Mouse (Mus musculus) MEL (cell line): ENCODE data around the gene Atp4a. TPM values are rescaled to one million over a fixed set of nuclear protein-coding genes. Genes with fewer than 3 reads are reported as not detected.

Experiments used
- DNase-seq: peaks from one replicate; pipeline ENCODE4 v3.0.0; 2011; ENCODE audit warnings: low read depth, low spot score
- H3K27ac ChIP-seq: 2 replicates; pipeline ENCODE4 v1.5.1; 2012; ENCODE audit warnings: low read depth, mild to moderate bottlenecking, control low read depth, low read length, moderate library complexity; ENCODE audit not compliant: control insufficient read depth
- H3K27me3 ChIP-seq, 2 experiments: fragments of 150-350 bp in 1 of 2; sonication (generic) in 1 of 2; 2 replicates each; pipeline ENCODE4 v1.6.1; 2012; ENCODE audit warnings: low read length in 2 of 2, mild to moderate bottlenecking in 2 of 2, improper control_type of control experiment in 1 of 2, moderate library complexity in 1 of 2; ENCODE audit not compliant: insufficient read depth in 2 of 2, control insufficient read depth in 1 of 2
- H3K36me3 ChIP-seq, 2 experiments: 2 replicates each; pipeline ENCODE4 v1.6.1; 2012 to 2014; ENCODE audit warnings: low read length in 2 of 2, improper control_type of control experiment in 1 of 2, inconsistent platforms in 1 of 2, mild to moderate bottlenecking in 1 of 2; ENCODE audit not compliant: insufficient read depth in 2 of 2, control insufficient read depth in 1 of 2
- H3K4me1 ChIP-seq, 2 experiments: fragments of 150-350 bp in 1 of 2; sonication (generic) in 1 of 2; 2 replicates each; pipeline ENCODE4 v1.6.1; 2012; ENCODE audit warnings: low read length in 2 of 2, improper control_type of control experiment in 1 of 2, mild to moderate bottlenecking in 1 of 2; ENCODE audit not compliant: insufficient read depth in 2 of 2, control insufficient read depth in 1 of 2
- H3K4me3 ChIP-seq, 2 experiments: fragments of 150-350 bp in 1 of 2; sonication (generic) in 1 of 2; 2 replicates each; pipeline ENCODE4 v1.5.1; 2012; ENCODE audit warnings: low read depth in 2 of 2, low read length in 2 of 2, mild to moderate bottlenecking in 2 of 2, moderate library complexity in 2 of 2, control low read depth in 1 of 2, improper control_type of control experiment in 1 of 2; ENCODE audit not compliant: control insufficient read depth in 1 of 2, insufficient read depth in 1 of 2
- H3K79me2 ChIP-seq: 2 replicates; pipeline ENCODE4 v1.6.1; 2012; ENCODE audit warnings: mild to moderate bottlenecking, low read length, moderate library complexity; ENCODE audit not compliant: control insufficient read depth, poor library complexity, insufficient read depth
- H3K9ac ChIP-seq: 2 replicates; pipeline ENCODE4 v1.6.1; 2012; ENCODE audit warnings: low read depth, mild to moderate bottlenecking, control low read depth, low read length, moderate library complexity; ENCODE audit not compliant: control insufficient read depth, poor library complexity, severe bottlenecking
- H3K9me3 ChIP-seq: fragments of 150-350 bp; sonication (generic); replicated peaks from 2 replicates; pipeline ENCODE4 v1.6.1; 2012; ENCODE audit warnings: mild to moderate bottlenecking, low read length, improper control_type of control experiment, moderate library complexity; ENCODE audit not compliant: insufficient read depth
- BHLHE40 ChIP-seq: IDR thresholded peaks from 2 replicates; pipeline ENCODE4 v1.6.1; 2012; ENCODE audit warnings: low read depth, mild to moderate bottlenecking, inconsistent platforms, low read length, improper control_type of control experiment, borderline replicate concordance
- CHD1 ChIP-seq: IDR thresholded peaks from 2 replicates; pipeline ENCODE4 v1.6.1; 2012; ENCODE audit warnings: low read depth, mild to moderate bottlenecking, inconsistent platforms, low read length, improper control_type of control experiment
- ELF1 ChIP-seq: IDR thresholded peaks from 2 replicates; pipeline ENCODE4 v1.6.1; 2014; ENCODE audit warnings: low read depth, mild to moderate bottlenecking, inconsistent platforms, low read length, improper control_type of control experiment, moderate library complexity
- GABPA ChIP-seq: IDR thresholded peaks from 2 replicates; pipeline ENCODE4 v1.6.1; 2012; ENCODE audit warnings: low read depth, mild to moderate bottlenecking, inconsistent platforms, low read length, improper control_type of control experiment, moderate library complexity
- GATA1 ChIP-seq: IDR thresholded peaks from 2 replicates; pipeline ENCODE4 v1.6.1; 2011; ENCODE audit warnings: low read depth, low read length, improper control_type of control experiment
- HCFC1 ChIP-seq: IDR thresholded peaks from 2 replicates; pipeline ENCODE4 v1.6.1; 2012; ENCODE audit warnings: low read depth, mild to moderate bottlenecking, inconsistent platforms, low read length, improper control_type of control experiment, moderate library complexity
- JUND ChIP-seq: IDR thresholded peaks from 2 replicates; pipeline ENCODE4 v1.6.1; 2011; ENCODE audit warnings: low read depth, mild to moderate bottlenecking, improper control_type of control experiment, low read length
- MAFK ChIP-seq: IDR thresholded peaks from 2 replicates; pipeline ENCODE4 v1.6.1; 2011; ENCODE audit warnings: low read depth, mild to moderate bottlenecking, low read length, improper control_type of control experiment, borderline replicate concordance
- MAX ChIP-seq: IDR thresholded peaks from 2 replicates; pipeline ENCODE4 v1.6.1; 2011; ENCODE audit warnings: low read length, improper control_type of control experiment
- MAZ ChIP-seq: IDR thresholded peaks from 2 replicates; pipeline ENCODE4 v1.6.1; 2012; ENCODE audit warnings: low read depth, mild to moderate bottlenecking, inconsistent platforms, low read length, improper control_type of control experiment
- MYB ChIP-seq: IDR thresholded peaks from 2 replicates; pipeline ENCODE4 v1.6.1; 2011; ENCODE audit warnings: mild to moderate bottlenecking, low read depth, low read length, improper control_type of control experiment
- MYC ChIP-seq: IDR thresholded peaks from 2 replicates; pipeline ENCODE4 v1.6.1; 2011; ENCODE audit warnings: low read depth, mild to moderate bottlenecking, low read length, improper control_type of control experiment, moderate library complexity
- NELFE ChIP-seq: IDR thresholded peaks from 2 replicates; pipeline ENCODE4 v1.6.1; 2011; ENCODE audit warnings: low read depth, low read length, improper control_type of control experiment
- POLR2AphosphoS2 ChIP-seq: IDR thresholded peaks from 2 replicates; pipeline ENCODE4 v1.6.1; 2011; ENCODE audit warnings: low read length, improper control_type of control experiment
- RAD21 ChIP-seq: IDR thresholded peaks from 2 replicates; pipeline ENCODE4 v1.6.1; 2011; ENCODE audit warnings: mild to moderate bottlenecking, low read depth, low read length, improper control_type of control experiment
- SMC3 ChIP-seq: IDR thresholded peaks from 2 replicates; pipeline ENCODE4 v1.6.1; 2011; ENCODE audit warnings: low read depth, low read length, improper control_type of control experiment
- TAL1 ChIP-seq: IDR thresholded peaks from 2 replicates; pipeline ENCODE4 v1.6.1; 2012; ENCODE audit warnings: mild to moderate bottlenecking, inconsistent platforms, low read length, moderate library complexity, mixed read lengths
- TBP ChIP-seq: IDR thresholded peaks from 2 replicates; pipeline ENCODE4 v1.8.0; 2011; ENCODE audit warnings: low read depth, low read length, improper control_type of control experiment
- TCF12 ChIP-seq: IDR thresholded peaks from 2 replicates; pipeline ENCODE4 v1.6.1; 2014; ENCODE audit warnings: low read depth, mild to moderate bottlenecking, inconsistent platforms, low read length, improper control_type of control experiment, moderate library complexity
- UBTF ChIP-seq: IDR thresholded peaks from 2 replicates; pipeline ENCODE4 v1.6.1; 2012; ENCODE audit warnings: low read depth, mild to moderate bottlenecking, inconsistent platforms, low read length, improper control_type of control experiment, moderate library complexity, borderline replicate concordance; ENCODE audit not compliant: insufficient read depth
- USF1 ChIP-seq: IDR thresholded peaks from 2 replicates; pipeline ENCODE4 v1.6.1; 2014; ENCODE audit warnings: low read depth, mild to moderate bottlenecking, inconsistent platforms, low read length, improper control_type of control experiment, moderate library complexity
- USF2 ChIP-seq, 2 experiments: IDR thresholded peaks; 2 replicates each; pipeline ENCODE4 v1.6.1; 2011 to 2012; ENCODE audit warnings: improper control_type of control experiment in 2 of 2, low read length in 2 of 2, borderline replicate concordance in 1 of 2, inconsistent platforms in 1 of 2, low read depth in 1 of 2, mild to moderate bottlenecking in 1 of 2; ENCODE audit not compliant: insufficient read depth in 1 of 2
- ZC3H11A ChIP-seq: IDR thresholded peaks from 2 replicates; pipeline ENCODE4 v1.6.1; 2012; ENCODE audit warnings: low read depth, mild to moderate bottlenecking, inconsistent platforms, low read length, improper control_type of control experiment
- ZKSCAN1 ChIP-seq: IDR thresholded peaks from 2 replicates; pipeline ENCODE4 v1.6.1; 2012; ENCODE audit warnings: low read depth, mild to moderate bottlenecking, inconsistent platforms, low read length, improper control_type of control experiment, moderate library complexity
- ZMIZ1 ChIP-seq: IDR thresholded peaks from 2 replicates; pipeline ENCODE4 v1.6.1; 2012; ENCODE audit warnings: low read depth, mild to moderate bottlenecking, inconsistent platforms, low read length, improper control_type of control experiment, moderate library complexity
- ZNF384 ChIP-seq: IDR thresholded peaks from 2 replicates; pipeline ENCODE4 v1.6.1; 2012; ENCODE audit warnings: low read depth, mild to moderate bottlenecking, inconsistent platforms, low read length, improper control_type of control experiment
- polyA plus RNA-seq, 2 experiments: library from polyadenylated mRNA; stranded (reverse) in 1 of 2; unstranded in 1 of 2; fragments of >175 nt in 1 of 2; fragments of >200 nt in 1 of 2; gene quantifications; 2 replicates each; pipeline versions ENCODE4 v1.2.1 to v1.2.4; 2012; ENCODE audit warnings: low replicate concordance in 2 of 2, low read depth in 1 of 2; ENCODE audit not compliant: insufficient read length in 2 of 2, insufficient read depth in 1 of 2, missing spikeins in 1 of 2
- total RNA-seq: library from RNA; depleted of rRNA; stranded (reverse); fragments of 300-350 nt; gene quantifications from 2 replicates; pipeline ENCODE4 v1.2.3, GENCODE M21; 2012

The Atp4a gene
- total and polyA plus RNA-seq, 3 experiments: 1.5 to 3.0 TPM; not detected in 1

- Histone ChIP-seq H3K27ac (no peak overlapping the region), H3K79me2 (peaks cover 6% of the 10 kb centered on the region; the same call in 1 of the 2 replicates), H3K4me1 (peaks cover 6 to 7% of the 10 kb centered on the region in 2 experiments), H3K9me3 (no peaks in the 10 kb centered on the region)
- no peak for DNase-seq
- TF ChIP-seq MAFK (no peak), MYC (no peak), MAZ (no peak), GATA1 (no peak), USF1 (no peak), ZKSCAN1 (no peak), MYB (no peak), TCF12 (no peak), POLR2AphosphoS2 (no peak), JUND (no peak), BHLHE40 (no peak), TBP (no peak), ZNF384 (no peak), GABPA (no peak), ELF1 (no peak), TAL1 (no peak), RAD21 (no peak), HCFC1 (no peak)
- TF ChIP-seq, all 39 proteins: peak for 0
- Histone ChIP-seq H3K9ac (no peak overlapping the region), H3K27me3 (no peaks in the 10 kb centered on the region), H3K36me3 (peaks cover 0 to 2% of the 10 kb centered on the region in 2 experiments; a peak in 2 of 4 replicates), H3K4me3 (no peak overlapping the region)
Observed at GRCm38 (mm10) chr7:30723274-30723953, 11.4 kb downstream of the Atp4a start.

- no peaks in the 10 kb centered on the region for H3K9me3 ChIP-seq
- peaks cover 3 to 11% of the 10 kb centered on the region in 2 experiments; a peak in 3 of 4 replicates for H3K4me1 ChIP-seq
- H3K79me2 ChIP-seq: peaks cover 14% of the 10 kb centered on the region
- H3K27ac ChIP-seq: no peak overlapping the region
- peak overlapping the region; percentile 80 for H3K9ac ChIP-seq
- H3K4me3 ChIP-seq: peak overlapping the region; percentile 71 to 75
- no peak for DNase-seq
- no peaks in the 10 kb centered on the region for H3K27me3 ChIP-seq
- TF ChIP-seq POLR2AphosphoS2: no peak
- no peak for TF ChIP-seq ZC3H11A
- TF ChIP-seq USF2 (IDR thresholded peaks at IDR 0.05; ENCODE audit: borderline replicate concordance in 1 of 2, insufficient read depth in 1 of 2, low read depth in 1 of 2, low read length in 2 of 2): no peak
- TF ChIP-seq MAX: no peak
- TF ChIP-seq GABPA: no peak
- no peak for TF ChIP-seq CHD1
- no peak for TF ChIP-seq MYC
- no peak for TF ChIP-seq UBTF
- no peak for TF ChIP-seq NELFE
- no peak for TF ChIP-seq USF1
- TF ChIP-seq RAD21: no peak
- TF ChIP-seq ZNF384: no peak
- no peak for TF ChIP-seq SMC3
- no peak for TF ChIP-seq ZMIZ1
- H3K36me3 ChIP-seq: peaks cover 0 to 4% of the 10 kb centered on the region in 2 experiments; a peak in 2 of 4 replicates
Observed at GRCm38 (mm10) chr7:30728214-30728613, 16.2 kb downstream of the Atp4a start.
